In genomic region chr1:162897838-162898811, GRCm38 (mm10) we compare ENCODE assay signal across 14 mouse cellular contexts. TPM values are rescaled to one million over a fixed set of nuclear protein-coding genes. Genes with fewer than 3 reads are reported as not detected.
DNase-seq lines count a peak whose midpoint lies in the region; ATAC-seq and TF ChIP-seq lines count a peak whose summit lies in the region.
"Had no signal": no experiment of that assay in that cellular context is flagged by ENCODE, and none has a peak within 500 bp of the region (broad histone marks: within the 10 kb centered on the region; RNA-seq: fewer than 3 reads in every experiment).

Gene Fmo2, minus strand, starts transcription at chr1:162898726.

- 67% methylated on average over 14 of the region's 14 CpGs for WGBS in heart, embryonic 12.5 days
- WGBS in lung, postnatal 0 days: 48% methylated on average over 14 of the region's 14 CpGs

- no peak for TF ChIP-seq CTCF in lung, postnatal 0 days (IDR thresholded peaks at IDR 0.05)

- H3K36me3 ChIP-seq in heart, embryonic 12.5 days: no peaks in the 10 kb centered on the region
- no peaks in the 10 kb centered on the region for H3K36me3 ChIP-seq in lung, postnatal 0 days (ENCODE audit: insufficient read depth, low read length)
- H3K36me3 ChIP-seq: liver, embryonic 15.5 days had no signal

- no peak within 1 kb of the TSS for H3K4me2 ChIP-seq in heart, embryonic 12.5 days
- peak within 1 kb of the TSS; percentile 41 for H3K4me2 ChIP-seq in lung, postnatal 0 days (replicated peaks; ENCODE audit: low read depth, low read length)
- H3K4me2 ChIP-seq: liver, embryonic 15.5 days had no signal

- H3K27me3 ChIP-seq in heart, embryonic 12.5 days (replicated peaks): no peaks in the 10 kb centered on the region
- H3K27me3 ChIP-seq in lung, postnatal 0 days (replicated peaks; ENCODE audit: insufficient read depth, low read length): no peaks in the 10 kb centered on the region
- H3K27me3 ChIP-seq: liver, embryonic 15.5 days had no signal

- H3K27ac ChIP-seq in heart, embryonic 12.5 days (ENCODE audit: poor library complexity, severe bottlenecking): no peak within 1 kb of the TSS
- H3K27ac ChIP-seq in lung, postnatal 0 days (ENCODE audit: low read length): peak within 1 kb of the TSS; percentile 68
- H3K27ac ChIP-seq: liver, embryonic 15.5 days had no signal

- no peak within 1 kb of the TSS for H3K4me3 ChIP-seq in heart, embryonic 12.5 days
- peak within 1 kb of the TSS; percentile 33 for H3K4me3 ChIP-seq in lung, postnatal 0 days (ENCODE audit: low read depth, low read length)
- H3K4me3 ChIP-seq: erythroblast, embryonic 14.5 days; liver, embryonic 15.5 days had no signal

- no peaks in the 10 kb centered on the region for H3K9me3 ChIP-seq in heart, embryonic 12.5 days (replicated peaks)
- no peaks in the 10 kb centered on the region for H3K9me3 ChIP-seq in lung, postnatal 0 days (ENCODE audit: low read length)
- H3K9me3 ChIP-seq: liver, embryonic 15.5 days had no signal

- H3K9ac ChIP-seq in heart, embryonic 12.5 days: no peak within 1 kb of the TSS
- peak within 1 kb of the TSS; percentile 19; the same call in 1 of the 2 replicates for H3K9ac ChIP-seq in lung, postnatal 0 days (replicated peaks; ENCODE audit: low read depth)
- H3K9ac ChIP-seq: liver, embryonic 15.5 days had no signal

- peak; percentile 99 for DNase-seq in heart, adult 11 months
- peak; percentile 32 for DNase-seq in adrenal gland, postnatal 10 days
- DNase-seq in heart, postnatal 14 days: peak; percentile 18 to 50
- DNase-seq in lung, postnatal 0 days (ENCODE audit: low spot score): peak; percentile 83
- DNase-seq in thymus, postnatal 36 days: no peak
- DNase-seq in spleen, postnatal 4 days (ENCODE audit: low spot score in 2 of 2): no peak
- DNase-seq in B cell, adult 2 months: no peak
- DNase-seq: cerebellum, adult 18-20 months had no signal

- intact Hi-C loops in heart, postnatal 14 days (cut with DNase I): loop anchor here (2.0 kb wide), 2 partner anchors 159 to 173 kb away; no protein-coding TSS in a partner anchor

- H3K4me1 ChIP-seq in heart, embryonic 12.5 days (replicated peaks): no peaks in the 10 kb centered on the region
- no peaks in the 10 kb centered on the region; the same call in 1 of the 2 replicates for H3K4me1 ChIP-seq in lung, postnatal 0 days (ENCODE audit: insufficient read depth, low read depth, low read length)
- H3K4me1 ChIP-seq: liver, embryonic 15.5 days had no signal

- TF ChIP-seq EP300 in lung, postnatal 0 days (IDR thresholded peaks at IDR 0.05): no peak

- ATAC-seq in heart, embryonic 12.5 days (ENCODE audit: insufficient number of reproducible peaks, low FRiP score): no peak
- ATAC-seq in lung, postnatal 0 days: peak; percentile 70

RNA-seq across cellular contexts. Expression of gene Fmo2, which starts in this region (rescaled TPM):
- polyA plus RNA-seq in heart, embryonic 12.5 days (2016; fragmentation: Nextera tagmentation; extraction: Ambion mirVana): 1.4 and 1.6 TPM in 2 replicates
- 10 to 100 TPM; 24.5 to 45.3 TPM for total RNA-seq in adrenal gland, postnatal 10 days (2021)
- total RNA-seq in heart, postnatal 14 days (2021): 10 to 100 TPM in 1 of 2 experiments, 1 to 10 TPM in 1; 8.7 to 22.0 TPM
- polyA plus RNA-seq in lung, postnatal 0 days (2015; fragmentation: Nextera tagmentation; extraction: Ambion mirVana): 266 and 286 TPM in 2 replicates
- total RNA-seq: hematopoietic stem cell, adult 5-6 weeks had no signal
- polyA plus RNA-seq: C2C12; erythroblast, embryonic 14.5 days; neural tube, embryonic 11.5 days had no signal

Comparison
In these comparisons a context has a peak if more than half of its experiments do, and no peak if none do; other contexts are left out.
1. RNA of gene Fmo2 (polyA plus RNA-seq): 266 to 286 TPM in lung, postnatal 0 days; 1.4 to 1.6 TPM in heart, embryonic 12.5 days; every median in the first group is over 100 times any median in the second.
2. DNase-seq: peak in heart, adult 11 months (single experiment), adrenal gland, postnatal 10 days (single experiment), heart, postnatal 14 days (2 of 2) and lung, postnatal 0 days (single experiment); none in thymus, postnatal 36 days (0 of 2), spleen, postnatal 4 days (0 of 2) and B cell, adult 2 months (0 of 2).